Mouse (Mus musculus) kidney, adult 2 months (tissue): ENCODE measurements at regions not wholly inside any gene's neighbourhood (a gene's known extent, or its start where the extent isn't known, plus 50 kb on each side); places are given as distances from the start of the nearest gene placed in this dataset.
"Not testable (repeated sequence)": the region's sequence is repeated elsewhere in the genome, so short reads cannot be mapped to it uniquely, and the experiment has no call there.

Experiments
- DNase-seq: peaks from one replicate; pipeline ENCODE4 v3.0.0; 2021
- H3K27ac ChIP-seq: fragments of 200-500 bp; 2 replicates; pipeline ENCODE4 v1.5.1; 2012; ENCODE audit warnings: low read depth, low read length, control low read depth, inconsistent platforms; ENCODE audit not compliant: insufficient read depth
- H3K27me3 ChIP-seq: fragments of 200-500 bp; replicated peaks from 2 replicates; pipeline ENCODE4 v1.6.1; 2012; ENCODE audit warnings: mild to moderate bottlenecking, moderate library complexity, low read length, inconsistent platforms; ENCODE audit not compliant: control insufficient read depth, insufficient read depth
- H3K36me3 ChIP-seq: fragments of 200-500 bp; 2 replicates; pipeline ENCODE4 v1.6.1; 2012; ENCODE audit warnings: mild to moderate bottlenecking, moderate library complexity, low read length, inconsistent platforms; ENCODE audit not compliant: control insufficient read depth, insufficient read depth
- H3K4me1 ChIP-seq: fragments of 200-500 bp; 2 replicates; pipeline ENCODE4 v1.6.1; 2011; ENCODE audit warnings: low read length; ENCODE audit not compliant: control insufficient read depth, insufficient read depth
- H3K4me3 ChIP-seq: fragments of 200-500 bp; 2 replicates; pipeline ENCODE4 v1.5.1; 2011; ENCODE audit warnings: mild to moderate bottlenecking, low read depth, low read length, control low read depth; ENCODE audit not compliant: insufficient read depth
- CTCF ChIP-seq: fragments of 200-500 bp; conservative IDR thresholded peaks from 2 replicates; pipeline ENCODE4 v1.5.1; 2011; ENCODE audit warnings: low read depth, mild to moderate bottlenecking, control low read depth, low read length, moderate library complexity, mixed read lengths; ENCODE audit not compliant: insufficient read depth, insufficient read length
- POLR2A ChIP-seq: fragments of 200-500 bp; IDR thresholded peaks from one replicate; pipeline ENCODE4 v1.6.1; 2011; ENCODE audit warnings: low read depth, low read length, control low read depth
- WGBS: fragments of 180-500 bp; shearing (Covaris S2); methylation state at CpG from one replicate; pipeline ENCODE4 v1.1.7; 2018; 5-methylcytosine and 5-hydroxymethylcytosine counted together

- H3K4me1 ChIP-seq: no peaks in the 10 kb centered on the region
- no peaks in the 10 kb centered on the region for H3K36me3 ChIP-seq
- H3K27me3 ChIP-seq: no peaks in the 10 kb centered on the region
- 80% methylated on average over 1 of the region's 1 CpGs for WGBS
- no peak for DNase-seq
- no peak for TF ChIP-seq POLR2A
- no peak for TF ChIP-seq CTCF
- no peak overlapping the region for H3K4me3 ChIP-seq
- H3K27ac ChIP-seq: no peak overlapping the region
Measured at GRCm38 (mm10) chr8:103793331-103793730, 308.1 kb upstream of the Cdh5 start.

DNA sequence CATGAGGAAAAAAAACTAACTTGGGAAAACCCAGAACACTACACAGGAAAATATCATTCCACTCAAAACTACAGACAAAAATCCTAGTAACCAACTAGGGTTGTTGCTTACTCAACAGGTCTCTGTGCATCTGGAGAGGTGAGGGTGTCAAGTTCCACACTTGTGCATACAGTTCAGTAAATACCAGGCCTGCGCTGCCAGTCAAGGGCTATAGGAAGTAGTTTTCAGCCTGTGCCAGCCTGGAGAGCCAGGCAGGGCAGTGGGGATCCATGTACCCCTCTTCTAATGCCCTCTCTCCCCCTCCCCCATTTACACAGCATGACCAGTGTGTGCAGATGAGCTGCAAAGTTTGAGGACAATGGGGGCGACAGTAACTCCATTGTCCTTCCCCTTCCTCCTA is 302.8 kb upstream of the Cdh5 start:
- H3K4me1 ChIP-seq, H3K27ac ChIP-seq, H3K4me3 ChIP-seq, DNase-seq, H3K36me3 ChIP-seq, H3K27me3 ChIP-seq: not testable (repeated sequence)
- 85% methylated on average over 2 of the region's 2 CpGs for WGBS

DNA sequence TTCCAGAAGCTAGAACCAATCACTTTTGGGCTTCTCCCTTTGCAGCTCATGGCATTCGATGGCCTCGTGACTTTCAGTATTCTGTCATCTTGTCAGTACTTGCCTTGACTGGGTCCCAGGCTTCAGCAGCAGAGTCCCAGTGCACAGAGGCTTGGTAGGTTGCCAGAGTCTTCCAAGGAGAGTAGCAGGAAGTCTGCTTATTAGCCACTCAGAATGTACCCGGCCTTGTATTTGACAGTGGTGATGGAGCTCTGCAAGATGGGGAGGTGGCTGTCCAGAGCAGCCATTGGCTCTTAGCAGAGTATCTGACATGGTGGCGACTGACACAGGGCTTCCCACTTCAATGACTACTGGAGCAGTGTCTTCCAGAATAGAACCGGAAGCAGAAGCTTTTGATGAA is 293.3 kb upstream of the Cdh5 start:
- Histone ChIP-seq H3K4me1 (no peaks in the 10 kb centered on the region), H3K27me3 (no peaks in the 10 kb centered on the region), H3K27ac (no peak overlapping the region), H3K4me3 (no peak overlapping the region), H3K36me3 (no peaks in the 10 kb centered on the region)
- peak; percentile 63 for DNase-seq
- TF ChIP-seq CTCF (no peak), POLR2A (no peak)
- WGBS: 50% methylated on average over 5 of the region's 5 CpGs

- no peaks in the 10 kb centered on the region for H3K4me1 ChIP-seq
- TF ChIP-seq POLR2A (no peak), CTCF (no peak)
- no peaks in the 10 kb centered on the region for H3K27me3 ChIP-seq
- no peak overlapping the region for H3K27ac ChIP-seq
- DNase-seq: peak; percentile 81
- H3K4me3 ChIP-seq: no peak overlapping the region
- WGBS: 20% methylated on average over 8 of the region's 8 CpGs
- no peaks in the 10 kb centered on the region for H3K36me3 ChIP-seq
Measured at GRCm38 (mm10) chr8:103808580-103808979, 292.8 kb upstream of the Cdh5 start.

DNA sequence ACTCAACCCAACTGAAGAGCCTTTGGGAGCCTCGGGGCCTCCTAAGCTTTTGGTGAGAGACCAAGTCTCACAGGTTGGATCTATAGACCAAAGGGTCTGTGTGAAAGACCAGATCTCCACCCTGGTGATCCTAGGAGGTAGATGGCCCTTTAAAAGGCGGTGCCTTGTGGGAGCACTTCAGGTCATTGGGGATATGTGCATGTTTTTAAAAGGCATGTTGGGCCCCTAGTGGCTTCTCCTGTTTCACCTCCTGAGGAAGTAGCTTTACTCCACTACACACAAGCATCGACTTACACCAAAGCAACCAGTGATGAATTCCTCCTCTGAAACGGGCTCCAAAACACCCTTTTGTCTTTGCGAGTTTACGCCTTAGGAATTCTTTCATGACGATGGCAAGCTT is 292.3 kb upstream of the Cdh5 start:
- TF ChIP-seq POLR2A: no peak
- no peak for TF ChIP-seq CTCF
- peak overlapping the region; percentile 66; the same call in 1 of the 2 replicates for H3K27ac ChIP-seq

GRCm38 (mm10) chr8:103813954-103814591 is 287.4 kb upstream of the Cdh5 start:
- Histone ChIP-seq H3K27ac (peak overlapping the region; percentile 61; the same call in 1 of the 2 replicates), H3K36me3 (no peaks in the 10 kb centered on the region), H3K4me1 (no peaks in the 10 kb centered on the region), H3K4me3 (no peak overlapping the region), H3K27me3 (no peaks in the 10 kb centered on the region)
- WGBS: 39% methylated on average over 10 of the region's 10 CpGs
- DNase-seq: peak; percentile 52
- TF ChIP-seq CTCF: no peak
- TF ChIP-seq POLR2A: no peak

More for the DNA sequence above, 292.3 kb upstream of the Cdh5 start:
- DNase-seq: peak; percentile 8
- no peaks in the 10 kb centered on the region for H3K27me3 ChIP-seq
- WGBS: 38% methylated on average over 7 of the region's 7 CpGs
- no peak overlapping the region for H3K4me3 ChIP-seq
- H3K4me1 ChIP-seq: no peaks in the 10 kb centered on the region
- H3K36me3 ChIP-seq: no peaks in the 10 kb centered on the region

- no peaks in the 10 kb centered on the region for H3K36me3 ChIP-seq
- 55% methylated on average over 15 of the region's 15 CpGs for WGBS
- H3K27me3 ChIP-seq: no peaks in the 10 kb centered on the region
- no peak overlapping the region for H3K27ac ChIP-seq
- no peak overlapping the region for H3K4me3 ChIP-seq
- H3K4me1 ChIP-seq: no peaks in the 10 kb centered on the region
- DNase-seq: peak; percentile 9
- no peak for TF ChIP-seq CTCF
- no peak for TF ChIP-seq POLR2A
Measured at GRCm38 (mm10) chr8:103816101-103816894, 285.1 kb upstream of the Cdh5 start.
